Mouse (Mus musculus) thymus, adult 2 months (tissue): ENCODE measurements around the gene Car14.

Source experiments
- CTCF ChIP-seq: fragments of 200-500 bp; IDR thresholded peaks from 2 replicates; pipeline ENCODE4 v1.5.1; 2012; ENCODE audit warnings: mild to moderate bottlenecking, control low read depth, low read length, moderate library complexity, borderline replicate concordance; ENCODE audit not compliant: control insufficient read depth, poor library complexity, insufficient read depth; ENCODE audit errors: extremely low read depth
- POLR2A ChIP-seq: fragments of 200-500 bp; IDR thresholded peaks from 2 replicates; pipeline ENCODE4 v1.6.1; 2012; ENCODE audit warnings: mild to moderate bottlenecking, low read length, control low read depth, moderate library complexity; ENCODE audit not compliant: control insufficient read depth, poor library complexity, insufficient read depth; ENCODE audit errors: extremely low read depth

GRCm38 (mm10) chr3:95902643-95903042 lies 1.8 kb downstream of the Car14 start:
- TF ChIP-seq CTCF (no peak), POLR2A (no peak)
